Mouse (Mus musculus): ENCODE data around the gene D17Wsu92e.
A peak's percentile ranks its signal among the peaks of the same experiment; 100 is the strongest.

The D17Wsu92e gene

GRCm38 (mm10) chr17:27740961-27741360, 79.5 kb downstream of the D17Wsu92e start:
- no peak for DNase-seq

- DNase-seq = no peak
Measured at GRCm38 (mm10) chr17:27734344-27735073, 85.9 kb downstream of the D17Wsu92e start.

GRCm38 (mm10) chr17:27732694-27733093, 87.8 kb downstream of the D17Wsu92e start:
- no peak for DNase-seq

GRCm38 (mm10) chr17:27732152-27732551, 88.3 kb downstream of the D17Wsu92e start:
- DNase-seq = peak; percentile 52 to 57

GRCm38 (mm10) chr17:27728770-27729169, 91.7 kb downstream of the D17Wsu92e start, which contains the start of gene Spdef:
Gene Spdef (minus strand): TSS chr17:27728955.
- DNase-seq = no peak

GRCm38 (mm10) chr17:27726527-27726926, 93.9 kb downstream of the D17Wsu92e start:
- DNase-seq = no peak

- DNase-seq = no peak
Measured at GRCm38 (mm10) chr17:27725412-27725811, 95.0 kb downstream of the D17Wsu92e start.

- no peak for DNase-seq
Measured at GRCm38 (mm10) chr17:27725011-27725410, 95.4 kb downstream of the D17Wsu92e start.

GRCm38 (mm10) chr17:27724327-27724726, 96.1 kb downstream of the D17Wsu92e start:
- DNase-seq = no peak

- peak; percentile 97 to 98 for DNase-seq
Measured at GRCm38 (mm10) chr17:27721125-27721664, 99.3 kb downstream of the D17Wsu92e start.

GRCm38 (mm10) chr17:27720326-27720725, 100.1 kb downstream of the D17Wsu92e start:
- peak; percentile 49 to 62 for DNase-seq

GRCm38 (mm10) chr17:27719663-27720062, 100.8 kb downstream of the D17Wsu92e start:
- no peak for DNase-seq

GRCm38 (mm10) chr17:27718250-27718649, 102.2 kb downstream of the D17Wsu92e start:
- peak; percentile 73 to 77 for DNase-seq

GRCm38 (mm10) chr17:27716804-27717203, 103.6 kb downstream of the D17Wsu92e start:
- peak in 1 of 2 experiments; percentile 41 for DNase-seq

- peak; percentile 79 to 87 for DNase-seq
Measured at GRCm38 (mm10) chr17:27712832-27713231, 107.6 kb downstream of the D17Wsu92e start.

GRCm38 (mm10) chr17:27709650-27710049, 110.8 kb downstream of the D17Wsu92e start:
- peak in 1 of 2 experiments; percentile 43 for DNase-seq

- DNase-seq = peak; percentile 93 to 95
Measured at GRCm38 (mm10) chr17:27707954-27708661, 112.3 kb downstream of the D17Wsu92e start.

GRCm38 (mm10) chr17:27705661-27706060, 114.8 kb downstream of the D17Wsu92e start:
- no peak for DNase-seq

- DNase-seq = peak; percentile 64
Measured at GRCm38 (mm10) chr17:27703961-27704621, 116.4 kb downstream of the D17Wsu92e start.

GRCm38 (mm10) chr17:27702518-27702917, 117.9 kb downstream of the D17Wsu92e start:
- DNase-seq = peak; percentile 82 to 85

GRCm38 (mm10) chr17:27701856-27702255, 118.6 kb downstream of the D17Wsu92e start:
- no peak for DNase-seq

Measured in cerebellum, postnatal 10 days (tissue).